Mouse (Mus musculus) liver, adult 2 months (tissue): ENCODE data around the gene Cdipt. TPM values are rescaled to one million over a fixed set of nuclear protein-coding genes. Genes with fewer than 3 reads are reported as not detected.

ENCODE experiments used
- DNase-seq: peaks from one replicate; pipeline ENCODE4 v3.0.0-alpha.2; 2011; ENCODE audit warnings: low read depth, low spot score; ENCODE audit errors: extremely low read depth
- H3K27ac ChIP-seq: fragments of 200-500 bp; replicated peaks from 2 replicates; pipeline ENCODE4 v1.5.1; 2012; ENCODE audit warnings: low read depth, mild to moderate bottlenecking, control low read depth, inconsistent platforms, low read length; ENCODE audit not compliant: insufficient read depth
- H3K27me3 ChIP-seq: fragments of 200-500 bp; 2 replicates; pipeline ENCODE4 v1.6.1; 2012; ENCODE audit warnings: mild to moderate bottlenecking, moderate library complexity, low read length, inconsistent platforms; ENCODE audit not compliant: control insufficient read depth, insufficient read depth
- H3K36me3 ChIP-seq: fragments of 200-500 bp; 2 replicates; pipeline ENCODE4 v1.6.1; 2012; ENCODE audit warnings: low read length, inconsistent platforms; ENCODE audit not compliant: control insufficient read depth, insufficient read depth
- H3K4me1 ChIP-seq: fragments of 200-500 bp; 2 replicates; pipeline ENCODE4 v1.6.1; 2011; ENCODE audit warnings: low read length; ENCODE audit not compliant: control insufficient read depth, insufficient read depth
- H3K4me3 ChIP-seq: fragments of 200-500 bp; 2 replicates; pipeline ENCODE4 v1.5.1; 2011; ENCODE audit warnings: low read depth, mild to moderate bottlenecking, control low read depth, low read length, moderate library complexity; ENCODE audit not compliant: insufficient read depth
- H3K79me2 ChIP-seq: fragments of 200-500 bp; 2 replicates; pipeline ENCODE4 v1.6.1; 2012; ENCODE audit warnings: inconsistent platforms, mild to moderate bottlenecking, low read length, moderate library complexity; ENCODE audit not compliant: control insufficient read depth, insufficient read depth
- H3K9ac ChIP-seq: fragments of 200-500 bp; 2 replicates; pipeline ENCODE4 v1.6.1; 2012; ENCODE audit warnings: low read depth, mild to moderate bottlenecking, control low read depth, inconsistent platforms, low read length
- CTCF ChIP-seq: fragments of 200-500 bp; IDR thresholded peaks from 2 replicates; pipeline ENCODE4 v1.5.1; 2011; ENCODE audit warnings: low read depth, low read length, control low read depth
- POLR2A ChIP-seq: fragments of 200-500 bp; IDR thresholded peaks from 2 replicates; pipeline ENCODE4 v1.6.1; 2011; ENCODE audit warnings: low read length, control low read depth; ENCODE audit not compliant: insufficient read depth; ENCODE audit errors: extremely low read depth
- WGBS: fragments of 180-500 bp; shearing (Covaris S2); methylation state at CpG from one replicate; pipeline ENCODE4 v1.1.7; 2018; 5-methylcytosine and 5-hydroxymethylcytosine counted together
- polyA plus RNA-seq: library from polyadenylated mRNA; depleted of rRNA; stranded (reverse); fragments of >200 nt; gene quantifications from 2 replicates; pipeline ENCODE4 v1.2.3, GENCODE M21; 2012
- total RNA-seq: library from RNA; depleted of rRNA; stranded (reverse); fragments of >200 nt; gene quantifications from 2 replicates; pipeline ENCODE4 v1.2.3, GENCODE M21; 2014

Cdipt gene
- total and polyA plus RNA-seq, 2 experiments = 42.8 to 141 TPM

- TF ChIP-seq POLR2A (no peak), CTCF (no peak)
- no peak overlapping the region for H3K4me3 ChIP-seq
- WGBS = 79% methylated on average over 10 of the region's 10 CpGs
These were observed 9.1 kb downstream of the Cdipt start for GRCm38 (mm10) chr7:126984667-126985444.

GRCm38 (mm10) chr7:126986319-126986718 lies 10.6 kb downstream of the Cdipt start:
- no peaks in the 10 kb centered on the region for H3K27me3 ChIP-seq
- H3K79me2 ChIP-seq = no peaks in the 10 kb centered on the region
- 49% methylated on average over 9 of the region's 9 CpGs for WGBS
- H3K4me1 ChIP-seq = no peaks in the 10 kb centered on the region
- peaks cover 13% of the 10 kb centered on the region for H3K36me3 ChIP-seq
- no peak overlapping the region for H3K9ac ChIP-seq
- TF ChIP-seq POLR2A = no peak
- TF ChIP-seq CTCF = peak; percentile 77
- DNase-seq = peak; percentile 36
- no peak overlapping the region for H3K4me3 ChIP-seq
- no peak overlapping the region for H3K27ac ChIP-seq

More at GRCm38 (mm10) chr7:126984667-126985444, 9.1 kb downstream of the Cdipt start:
- Histone ChIP-seq H3K27ac (no peak overlapping the region), H3K4me1 (no peaks in the 10 kb centered on the region), H3K36me3 (peaks cover 9% of the 10 kb centered on the region), H3K79me2 (no peaks in the 10 kb centered on the region), H3K27me3 (no peaks in the 10 kb centered on the region), H3K9ac (no peak overlapping the region)
- no peak for DNase-seq

- H3K4me3 ChIP-seq = no peak overlapping the region
- H3K27ac ChIP-seq = no peak overlapping the region
- no peaks in the 10 kb centered on the region for H3K79me2 ChIP-seq
- H3K4me1 ChIP-seq = no peaks in the 10 kb centered on the region
- WGBS = 84% methylated on average over 8 of the region's 8 CpGs
- peaks cover 15% of the 10 kb centered on the region for H3K36me3 ChIP-seq
- H3K27me3 ChIP-seq = no peaks in the 10 kb centered on the region
- no peak for TF ChIP-seq CTCF
- TF ChIP-seq POLR2A = no peak
- no peak for DNase-seq
- H3K9ac ChIP-seq = no peak overlapping the region
These were observed 13.1 kb downstream of the Cdipt start for GRCm38 (mm10) chr7:126988816-126989215.

- DNase-seq = no peak
- no peaks in the 10 kb centered on the region for H3K79me2 ChIP-seq
- H3K27ac ChIP-seq = no peak overlapping the region
- H3K4me1 ChIP-seq = no peaks in the 10 kb centered on the region
- no peak overlapping the region for H3K9ac ChIP-seq
- WGBS = 93% methylated on average over 4 of the region's 4 CpGs
- H3K27me3 ChIP-seq = no peaks in the 10 kb centered on the region
- no peak for TF ChIP-seq POLR2A
- TF ChIP-seq CTCF = no peak
- H3K4me3 ChIP-seq = no peak overlapping the region
- peaks cover 19% of the 10 kb centered on the region; the same call in 1 of the 2 replicates for H3K36me3 ChIP-seq
These were observed 20.7 kb downstream of the Cdipt start for GRCm38 (mm10) chr7:126996449-126996848.

- TF ChIP-seq CTCF (no peak), POLR2A (no peak)
These were observed 23.9 kb downstream of the Cdipt start for GRCm38 (mm10) chr7:126999568-126999967.

DNA sequence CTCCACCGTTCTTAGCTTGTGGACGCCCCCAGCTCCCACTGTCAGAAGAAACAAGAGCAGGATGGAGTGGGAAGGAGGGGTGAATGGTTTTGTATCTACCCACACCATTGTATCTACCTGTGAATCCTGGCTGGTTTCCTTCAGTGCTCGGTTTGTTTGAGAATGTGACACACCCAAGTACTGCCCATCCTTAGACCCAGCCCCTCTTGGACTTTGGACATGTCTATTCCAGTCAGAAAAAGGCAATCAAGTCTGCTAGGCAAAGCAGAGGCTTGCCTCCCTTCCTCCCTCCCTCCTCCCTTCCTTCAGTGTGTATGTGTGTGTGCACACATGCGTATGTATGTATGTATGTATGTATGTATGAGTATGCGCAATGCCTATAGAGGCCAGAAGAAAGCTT lies 27.9 kb downstream of the Cdipt start:
- DNase-seq = peak; percentile 55
- TF ChIP-seq CTCF = no peak
- H3K79me2 ChIP-seq = no peaks in the 10 kb centered on the region
- H3K9ac ChIP-seq = no peak overlapping the region
- 77% methylated on average over 5 of the region's 5 CpGs for WGBS
- H3K27ac ChIP-seq = no peak overlapping the region
- H3K36me3 ChIP-seq = peaks cover 6% of the 10 kb centered on the region; the same call in 1 of the 2 replicates
- H3K27me3 ChIP-seq = no peaks in the 10 kb centered on the region
- peaks cover 14% of the 10 kb centered on the region for H3K4me1 ChIP-seq
- no peak overlapping the region for H3K4me3 ChIP-seq

More at GRCm38 (mm10) chr7:126999568-126999967, 23.9 kb downstream of the Cdipt start:
- 86% methylated on average over 10 of the region's 10 CpGs for WGBS
- no peak overlapping the region for H3K27ac ChIP-seq
- DNase-seq = no peak
- no peaks in the 10 kb centered on the region for H3K27me3 ChIP-seq
- H3K4me3 ChIP-seq = no peak overlapping the region
- no peak overlapping the region for H3K9ac ChIP-seq
- peaks cover 6% of the 10 kb centered on the region for H3K4me1 ChIP-seq
- H3K36me3 ChIP-seq = peaks cover 15% of the 10 kb centered on the region; the same call in 1 of the 2 replicates
- no peaks in the 10 kb centered on the region for H3K79me2 ChIP-seq
